Mouse (Mus musculus) lung, embryonic 14.5 days (tissue): ENCODE measurements around the gene Gpr88. TPM values are rescaled to one million over a fixed set of nuclear protein-coding genes. Genes with fewer than 3 reads are reported as not detected.
A peak's percentile ranks its signal among the peaks of the same experiment; 100 is the strongest.

Source experiments
- ATAC-seq: fragments of 200-750 bp; cut with Nextera tagmentation; 2 replicates; pipeline ENCODE4 v1.8.0; 2017; ENCODE audit warnings: mild to moderate bottlenecking, moderate TSS enrichment, moderate library complexity; ENCODE audit not compliant: insufficient read depth
- DNase-seq: peaks from one replicate; pipeline ENCODE4 v3.0.0-alpha.2; 2015
- H3K27ac ChIP-seq: fragments of 300-500 bp; sonication (generic); 2 replicates; pipeline ENCODE4 v1.5.1; 2014; ENCODE audit warnings: low read depth, mild to moderate bottlenecking, moderate library complexity
- H3K27me3 ChIP-seq: fragments of 300-500 bp; sonication (generic); 2 replicates; pipeline ENCODE4 v1.6.1; 2014; ENCODE audit warnings: low read length, control low read depth; ENCODE audit not compliant: insufficient read depth
- H3K36me3 ChIP-seq: fragments of 300-500 bp; sonication (generic); 2 replicates; pipeline ENCODE4 v1.6.1; 2014; ENCODE audit warnings: control low read depth; ENCODE audit not compliant: insufficient read depth
- H3K4me1 ChIP-seq: fragments of 300-500 bp; sonication (generic); 2 replicates; pipeline ENCODE4 v1.6.1; 2014; ENCODE audit warnings: antibody characterized with exemption, control low read depth; ENCODE audit not compliant: insufficient read depth
- H3K4me2 ChIP-seq: fragments of 300-500 bp; sonication (generic); 2 replicates; pipeline ENCODE4 v1.6.1; 2014; ENCODE audit warnings: mild to moderate bottlenecking
- H3K4me3 ChIP-seq: fragments of 300-500 bp; sonication (generic); 2 replicates; pipeline ENCODE4 v1.5.1; 2014; ENCODE audit warnings: low read depth, low read length
- H3K9ac ChIP-seq: fragments of 300-500 bp; sonication (generic); 2 replicates; pipeline ENCODE4 v1.6.1; 2014
- H3K9me3 ChIP-seq: fragments of 300-500 bp; sonication (generic); 2 replicates; pipeline ENCODE4 v1.6.1; 2016; ENCODE audit warnings: low read depth, low read length, control low read depth
- CTCF ChIP-seq: IDR thresholded peaks from 2 replicates; pipeline ENCODE4 v1.5.1; 2016; ENCODE audit warnings: antibody characterized with exemption, low read depth
- WGBS: fragments of 180-500 bp; shearing (Covaris S2); extraction: QIAGEN DNeasy Blood & Tissue Kit; methylation state at CpG from one replicate; pipeline ENCODE4 v1.1.7; 2014; 5-methylcytosine and 5-hydroxymethylcytosine counted together
- polyA plus RNA-seq: library from polyadenylated mRNA; unstranded; fragments of >200 nt; fragmentation: Nextera tagmentation; extraction: Ambion mirVana; gene quantifications from 2 replicates; pipeline ENCODE4 v1.2.1, GENCODE M21; 2014

Gene Gpr88
- polyA plus RNA-seq, 1 experiment from 2014 or later: 1.3 TPM

- Histone ChIP-seq H3K4me1 (0 out of 2 replicates have a peak, but pooled peaks cover 3% of the 10 kb centered on the region), H3K36me3 (no peaks in the 10 kb centered on the region), H3K4me2 (no peak overlapping the region), H3K27ac (no peak overlapping the region), H3K4me3 (no peak overlapping the region), H3K9ac (no peak overlapping the region), H3K27me3 (no peaks in the 10 kb centered on the region), H3K9me3 (no peaks in the 10 kb centered on the region)
- DNase-seq (peak; percentile 58), ATAC-seq (no peak)
- TF ChIP-seq CTCF: no peak
- WGBS: 62% methylated on average over 3 of the region's 3 CpGs
Measured at GRCm38 (mm10) chr3:116266360-116266759, 13.1 kb upstream of the Gpr88 start.

GRCm38 (mm10) chr3:116263977-116264376 is 10.7 kb upstream of the Gpr88 start:
- Histone ChIP-seq H3K36me3 (no peaks in the 10 kb centered on the region), H3K27me3 (no peaks in the 10 kb centered on the region), H3K4me2 (no peak overlapping the region), H3K4me1 (0 out of 2 replicates have a peak, but pooled peaks cover 3% of the 10 kb centered on the region), H3K27ac (no peak overlapping the region), H3K4me3 (no peak overlapping the region), H3K9ac (no peak overlapping the region), H3K9me3 (no peaks in the 10 kb centered on the region)
- DNase-seq: peak; percentile 63
- peak; percentile 61; the same call in 1 of the 2 replicates for ATAC-seq
- no peak for TF ChIP-seq CTCF
- WGBS: 36% methylated on average over 1 of the region's 1 CpGs

GRCm38 (mm10) chr3:116263061-116263460 is 9.8 kb upstream of the Gpr88 start:
- peak; percentile 84 for DNase-seq
- WGBS: 63% methylated on average over 5 of the region's 5 CpGs
- H3K36me3 ChIP-seq: no peaks in the 10 kb centered on the region
- TF ChIP-seq CTCF: no peak
- H3K9ac ChIP-seq: no peak overlapping the region
- H3K4me3 ChIP-seq: no peak overlapping the region
- H3K4me1 ChIP-seq: 0 out of 2 replicates have a peak, but pooled peaks cover 3% of the 10 kb centered on the region
- no peaks in the 10 kb centered on the region for H3K27me3 ChIP-seq
- no peaks in the 10 kb centered on the region for H3K9me3 ChIP-seq
- ATAC-seq: peak; percentile 19; the same call in 1 of the 2 replicates
- H3K27ac ChIP-seq: 0 out of 2 replicates have a peak overlapping the region, but pooled peaks have one; percentile 0
- H3K4me2 ChIP-seq: no peak overlapping the region

- ATAC-seq: no peak
- no peak overlapping the region for H3K4me2 ChIP-seq
- no peak for DNase-seq
- peaks cover 8% of the 10 kb centered on the region; the same call in 1 of the 2 replicates for H3K4me1 ChIP-seq
- 58% methylated on average over 5 of the region's 5 CpGs for WGBS
- H3K27ac ChIP-seq: no peak overlapping the region
- H3K4me3 ChIP-seq: no peak overlapping the region
- peaks cover 37% of the 10 kb centered on the region for H3K27me3 ChIP-seq
- H3K9me3 ChIP-seq: no peaks in the 10 kb centered on the region
- TF ChIP-seq CTCF: no peak
- H3K36me3 ChIP-seq: no peaks in the 10 kb centered on the region
- no peak overlapping the region for H3K9ac ChIP-seq
Measured at GRCm38 (mm10) chr3:116256104-116256503, 2.8 kb upstream of the Gpr88 start.

DNA sequence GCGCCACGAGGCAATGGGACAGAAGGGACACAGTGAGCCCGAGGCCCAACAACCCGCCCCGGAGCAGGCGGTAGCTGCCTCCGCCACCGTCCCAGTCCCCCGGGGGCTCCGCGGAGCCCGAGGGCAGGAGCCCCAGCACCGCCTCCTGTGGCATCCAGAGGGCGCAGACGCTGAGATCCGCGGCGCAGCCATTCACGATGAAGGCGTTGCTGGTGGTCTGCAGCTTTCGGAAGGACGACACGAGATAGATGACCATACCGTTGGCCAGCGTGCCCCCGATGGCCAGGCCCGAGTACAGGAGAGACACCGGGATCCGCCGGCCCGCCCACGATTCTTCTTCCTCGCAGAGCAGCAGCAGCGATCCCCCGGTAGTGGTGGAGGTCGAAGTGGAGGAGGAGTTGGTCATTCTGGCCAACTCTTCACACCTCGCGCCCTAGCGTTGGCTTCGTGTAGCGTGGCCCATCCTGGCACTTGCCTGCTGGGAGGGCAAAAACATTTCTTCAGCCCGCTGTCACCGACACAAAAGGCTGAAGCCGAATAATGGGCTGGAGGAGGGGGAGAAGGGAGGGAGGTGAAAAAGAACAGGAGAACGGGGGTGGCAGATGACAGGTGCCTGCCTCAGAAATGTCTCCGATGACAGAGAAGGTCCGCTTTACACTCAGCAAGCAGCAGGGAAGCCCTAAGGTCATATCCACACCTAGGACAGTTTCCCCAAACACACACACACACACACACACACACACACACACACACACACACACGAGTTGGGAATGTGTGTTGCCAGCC is 855 bp downstream of the Gpr88 start:
- Histone ChIP-seq H3K9ac (peak overlapping the region; percentile 48; the same call in 1 of the 2 replicates), H3K4me3 (peak overlapping the region; percentile 52), H3K36me3 (no peaks in the 10 kb centered on the region), H3K27ac (no peak overlapping the region), H3K27me3 (peaks cover 55% of the 10 kb centered on the region), H3K9me3 (no peaks in the 10 kb centered on the region), H3K4me2 (peak overlapping the region; percentile 95), H3K4me1 (peaks cover 8% of the 10 kb centered on the region; the same call in 1 of the 2 replicates)
- TF ChIP-seq CTCF: no peak; the same call in none of the 2 replicates
- under 1% methylated on average over 48 of the region's 48 CpGs for WGBS
- ATAC-seq (peak; percentile 39), DNase-seq (peak; percentile 64)

DNA sequence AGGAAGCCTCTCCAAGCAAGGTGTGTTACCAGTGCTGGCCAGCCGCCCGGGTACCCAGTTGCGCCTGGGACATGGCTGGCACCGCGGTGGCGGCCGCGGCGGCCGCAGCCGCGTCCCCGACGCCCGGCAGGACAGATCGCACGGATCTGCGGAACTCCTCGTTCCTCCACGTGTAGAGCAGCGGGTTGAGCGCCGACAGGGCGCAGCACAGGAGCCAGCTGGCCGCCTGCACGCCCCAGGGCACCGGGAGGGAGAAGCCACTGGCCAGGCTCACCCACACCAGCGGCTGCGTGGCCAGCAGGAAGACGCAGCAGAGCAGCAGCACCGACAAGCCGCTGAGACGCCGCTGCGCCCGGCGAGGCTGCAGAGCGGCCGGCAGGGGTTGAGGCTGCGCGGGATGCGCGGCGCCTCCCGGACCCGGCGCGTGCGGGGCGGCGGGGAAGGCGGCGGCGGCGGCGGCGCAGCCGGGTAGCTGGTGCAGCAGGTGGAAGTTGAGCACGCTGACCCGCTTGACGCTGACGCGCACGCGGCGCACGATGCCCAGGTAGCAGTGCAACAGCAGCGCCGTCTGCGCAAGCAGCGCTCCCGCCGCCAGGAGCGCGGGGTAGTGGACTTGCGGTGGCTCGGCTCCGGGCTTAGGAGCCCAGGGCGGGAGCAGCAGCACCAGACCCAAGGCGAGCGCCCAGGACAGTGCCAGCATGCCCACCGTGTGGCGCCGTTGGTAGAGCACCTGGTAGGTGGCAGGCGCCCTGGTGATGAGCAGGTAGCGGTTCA is 1.6 kb downstream of the Gpr88 start:
- Histone ChIP-seq H3K4me3 (peak overlapping the region; percentile 52), H3K27ac (no peak overlapping the region), H3K4me2 (peak overlapping the region; percentile 95), H3K4me1 (peaks cover 8% of the 10 kb centered on the region; the same call in 1 of the 2 replicates), H3K36me3 (no peaks in the 10 kb centered on the region), H3K9me3 (no peaks in the 10 kb centered on the region), H3K9ac (peak overlapping the region; percentile 48), H3K27me3 (peaks cover 55% of the 10 kb centered on the region)
- ATAC-seq: peak; percentile 59
- WGBS: 1% methylated on average over 84 of the region's 86 CpGs
- DNase-seq: peak; percentile 60
- no peak for TF ChIP-seq CTCF

DNA sequence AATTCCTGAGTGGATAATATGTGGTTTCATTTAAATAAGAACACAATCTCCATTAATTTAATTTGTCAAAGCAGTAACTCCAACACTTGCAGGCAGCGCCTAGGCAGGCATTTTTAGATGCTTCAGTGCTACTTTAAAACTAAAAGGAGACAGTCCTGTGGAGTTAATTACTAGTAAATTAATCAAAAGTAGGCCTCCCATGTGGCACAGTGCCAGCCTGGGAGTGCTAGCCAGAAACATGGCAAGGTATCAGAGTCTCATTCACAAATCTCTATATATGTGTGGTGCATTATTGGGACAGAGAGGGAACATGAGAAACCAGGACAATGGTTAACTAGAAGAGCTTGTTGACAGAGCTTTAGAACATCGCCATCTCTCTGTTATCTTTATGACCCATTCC is 4.3 kb downstream of the Gpr88 start:
- no peak overlapping the region for H3K4me2 ChIP-seq
- no peak overlapping the region for H3K9ac ChIP-seq
- WGBS: 59% methylated on average over 2 of the region's 2 CpGs
- no peak overlapping the region for H3K4me3 ChIP-seq
- H3K27ac ChIP-seq: no peak overlapping the region
- H3K4me1 ChIP-seq: peaks cover 8% of the 10 kb centered on the region; the same call in 1 of the 2 replicates
- TF ChIP-seq CTCF: no peak
- ATAC-seq (no peak), DNase-seq (no peak)
- H3K9me3 ChIP-seq: no peaks in the 10 kb centered on the region
- peaks cover 43% of the 10 kb centered on the region for H3K27me3 ChIP-seq
- no peaks in the 10 kb centered on the region for H3K36me3 ChIP-seq
